Mouse (Mus musculus) heart, embryonic 15.5 days (tissue): ENCODE results near the gene Prp2. TPM values are rescaled to one million over a fixed set of nuclear protein-coding genes. Genes with fewer than 3 reads are reported as not detected.
"Not testable (repeated sequence)": the region's sequence is repeated elsewhere in the genome, so short reads cannot be mapped to it uniquely, and the experiment has no call there.

ENCODE experiments used
- ATAC-seq: fragments of 200-750 bp; cut with Nextera tagmentation; replicated peaks from 2 replicates; pipeline ENCODE4 v1.8.0; 2017; ENCODE audit warnings: low read depth, moderate TSS enrichment; ENCODE audit not compliant: insufficient number of reproducible peaks, insufficient read depth, low FRiP score
- H3K27ac ChIP-seq: fragments of 300-500 bp; sonication (generic); 2 replicates; pipeline ENCODE4 v1.5.1; 2015; ENCODE audit warnings: mild to moderate bottlenecking, inconsistent platforms
- H3K27me3 ChIP-seq: fragments of 300-500 bp; sonication (generic); 2 replicates; pipeline ENCODE4 v1.6.1; 2015; ENCODE audit warnings: inconsistent platforms
- H3K36me3 ChIP-seq: fragments of 300-500 bp; sonication (generic); 2 replicates; pipeline ENCODE4 v1.6.1; 2015; ENCODE audit warnings: mild to moderate bottlenecking, inconsistent platforms
- H3K4me1 ChIP-seq: fragments of 300-500 bp; sonication (generic); replicated peaks from 2 replicates; pipeline ENCODE4 v1.6.1; 2015; ENCODE audit warnings: inconsistent platforms
- H3K4me2 ChIP-seq: fragments of 300-500 bp; sonication (generic); 2 replicates; pipeline ENCODE4 v1.6.1; 2015; ENCODE audit warnings: inconsistent platforms, mild to moderate bottlenecking, moderate library complexity
- H3K4me3 ChIP-seq: fragments of 300-500 bp; sonication (generic); 2 replicates; pipeline ENCODE4 v1.5.1; 2015; ENCODE audit warnings: mild to moderate bottlenecking, inconsistent platforms
- H3K9ac ChIP-seq: fragments of 300-500 bp; sonication (generic); 2 replicates; pipeline ENCODE4 v1.6.1; 2015; ENCODE audit warnings: mild to moderate bottlenecking, inconsistent platforms
- H3K9me3 ChIP-seq: fragments of 300-500 bp; sonication (generic); replicated peaks from 2 replicates; pipeline ENCODE4 v1.6.1; 2016; ENCODE audit warnings: inconsistent platforms
- WGBS: fragments of 180-500 bp; shearing (Covaris S2); methylation state at CpG from one replicate; pipeline ENCODE4 v1.1.7; 2015; ENCODE audit warnings: mixed read lengths; 5-methylcytosine and 5-hydroxymethylcytosine counted together
- polyA plus RNA-seq: library from polyadenylated mRNA; unstranded; fragments of >200 nt; fragmentation: Nextera tagmentation; extraction: Ambion mirVana; gene quantifications from 2 replicates; pipeline ENCODE4 v1.2.1, GENCODE M21; 2015

The Prp2 gene
- polyA plus RNA-seq: not detected in 2 replicates

GRCm38 (mm10) chr6:132595613-132596012, at the start of gene Prp2:
TSS of gene Prp2 (plus strand) at chr6:132595913.
- ATAC-seq, H3K4me3 ChIP-seq, H3K4me2 ChIP-seq, H3K36me3 ChIP-seq, H3K9ac ChIP-seq, H3K27ac ChIP-seq, H3K4me1 ChIP-seq, H3K27me3 ChIP-seq, H3K9me3 ChIP-seq: not testable (repeated sequence)
- 50% methylated on average over 2 of the region's 2 CpGs for WGBS

DNA sequence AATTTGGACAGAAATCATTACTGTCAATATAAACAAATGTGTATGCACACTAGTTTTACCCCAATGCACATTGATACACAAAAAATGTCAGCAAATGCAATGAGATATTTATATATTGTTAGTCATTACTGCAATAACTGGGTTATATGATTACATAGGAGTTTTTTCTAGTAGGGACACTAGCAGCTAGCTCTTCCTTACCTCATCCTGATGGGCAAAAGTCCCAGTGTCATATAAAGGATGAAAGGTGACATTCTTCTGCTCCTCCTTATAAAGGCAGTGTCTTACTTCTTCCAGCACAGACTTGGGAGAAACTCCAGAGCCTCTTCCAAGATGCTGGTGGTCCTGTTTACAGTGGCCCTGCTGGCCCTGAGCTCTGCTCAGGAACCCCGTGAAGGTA, 26.2 kb upstream of the Prp2 start, which contains the start of gene Prh1:
Prh1 (plus strand) TSS at position 301 of the 400 bp plus-strand sequence.
- H3K9me3 ChIP-seq, H3K36me3 ChIP-seq, H3K27ac ChIP-seq, H3K27me3 ChIP-seq, H3K4me1 ChIP-seq, H3K9ac ChIP-seq, H3K4me3 ChIP-seq, ATAC-seq, H3K4me2 ChIP-seq: not testable (repeated sequence)
- 60% methylated on average over 1 of the region's 1 CpGs for WGBS

GRCm38 (mm10) chr6:132649399-132649798, 53.7 kb downstream of the Prp2 start:
- no peaks in the 10 kb centered on the region for H3K9me3 ChIP-seq
- no peak overlapping the region for H3K4me3 ChIP-seq
- no peak overlapping the region for H3K9ac ChIP-seq
- H3K36me3 ChIP-seq: no peaks in the 10 kb centered on the region
- H3K4me1 ChIP-seq: no peaks in the 10 kb centered on the region
- ATAC-seq: no peak
- no peak overlapping the region for H3K27ac ChIP-seq
- no peaks in the 10 kb centered on the region for H3K27me3 ChIP-seq
- no peak overlapping the region for H3K4me2 ChIP-seq

Other genes with a start within 250 kb of the Prp2 start
- gene Gm8882, start 231.8 kb upstream of the Prp2 start, polyA plus RNA-seq: not detected in 2 replicates
- gene Prh1, start 26.1 kb upstream of the Prp2 start, polyA plus RNA-seq: not detected in 2 replicates
- gene A630073D07Rik, start 55.6 kb downstream of the Prp2 start, polyA plus RNA-seq: not detected in 2 replicates
- not detected in 2 replicates for gene Tas2r120, start 61.0 kb downstream of the Prp2 start, polyA plus RNA-seq
- gene Tas2r121, start 105.1 kb downstream of the Prp2 start, polyA plus RNA-seq: not detected in 2 replicates
- gene Tas2r122, start 116.0 kb downstream of the Prp2 start, polyA plus RNA-seq: not detected in 2 replicates
- not detected in 2 replicates for gene Tas2r115, start 142.1 kb downstream of the Prp2 start, polyA plus RNA-seq
- gene Tas2r124, start 158.8 kb downstream of the Prp2 start, polyA plus RNA-seq: not detected in 2 replicates
- not detected in 2 replicates for gene Tas2r102, start 166.2 kb downstream of the Prp2 start, polyA plus RNA-seq
- gene Tas2r136, start 182.2 kb downstream of the Prp2 start, polyA plus RNA-seq: not detected in 2 replicates
- not detected in 2 replicates for gene Tas2r117, start 206.9 kb downstream of the Prp2 start, polyA plus RNA-seq